Mouse (Mus musculus) intestine, embryonic 14.5 days (tissue): ENCODE results near the gene Kcnt1. TPM values are rescaled to one million over a fixed set of nuclear protein-coding genes. Genes with fewer than 3 reads are reported as not detected.

Experiments used
- ATAC-seq: fragments of 200-750 bp; cut with Nextera tagmentation; replicated peaks from 2 replicates; pipeline ENCODE4 v1.8.0; 2017; ENCODE audit warnings: low read depth, moderate number of reproducible peaks, moderate TSS enrichment, moderate library complexity; ENCODE audit not compliant: low FRiP score, low TSS enrichment
- DNase-seq: peaks from one replicate; pipeline ENCODE4 v3.0.0-alpha.2; 2018; ENCODE audit warnings: low spot score
- H3K27ac ChIP-seq: fragments of 300-500 bp; sonication (generic); 2 replicates; pipeline ENCODE4 v1.5.1; 2014; ENCODE audit warnings: low read depth, mild to moderate bottlenecking, control low read depth
- H3K27me3 ChIP-seq: fragments of 300-500 bp; sonication (generic); replicated peaks from 2 replicates; pipeline ENCODE4 v1.6.1; 2014; ENCODE audit warnings: low read length, control low read depth; ENCODE audit not compliant: control insufficient read depth, insufficient read depth
- H3K36me3 ChIP-seq: fragments of 300-500 bp; sonication (generic); 2 replicates; pipeline ENCODE4 v1.6.1; 2014; ENCODE audit warnings: low read length, control low read depth; ENCODE audit not compliant: control insufficient read depth, insufficient read depth
- H3K4me1 ChIP-seq: fragments of 300-500 bp; sonication (generic); replicated peaks from 2 replicates; pipeline ENCODE4 v1.6.1; 2014; ENCODE audit warnings: low read length, control low read depth, mixed read lengths; ENCODE audit not compliant: control insufficient read depth, insufficient read depth
- H3K4me2 ChIP-seq: fragments of 300-500 bp; sonication (generic); 2 replicates; pipeline ENCODE4 v1.6.1; 2014; ENCODE audit warnings: low read length
- H3K4me3 ChIP-seq: fragments of 300-500 bp; sonication (generic); 2 replicates; pipeline ENCODE4 v1.5.1; 2014; ENCODE audit warnings: low read depth, low read length, control low read depth, mixed read lengths
- H3K9ac ChIP-seq: fragments of 300-500 bp; sonication (generic); 2 replicates; pipeline ENCODE4 v1.6.1; 2014; ENCODE audit warnings: mild to moderate bottlenecking, low read length
- H3K9me3 ChIP-seq: fragments of 300-500 bp; sonication (generic); 2 replicates; pipeline ENCODE4 v1.6.1; 2016; ENCODE audit warnings: low read length, control low read depth; ENCODE audit not compliant: control insufficient read depth
- WGBS: fragments of 180-500 bp; shearing (Covaris S2); extraction: QIAGEN DNeasy Blood & Tissue Kit; methylation state at CpG from one replicate; pipeline ENCODE4 v1.1.7; 2014; 5-methylcytosine and 5-hydroxymethylcytosine counted together
- polyA plus RNA-seq: library from polyadenylated mRNA; unstranded; fragments of >200 nt; fragmentation: Nextera tagmentation; extraction: Ambion mirVana; gene quantifications from 2 replicates; pipeline ENCODE4 v1.2.1, GENCODE M21; 2014

Kcnt1 gene
- polyA plus RNA-seq, 1 experiment from 2014 or later = 0.34 TPM

- no peak for ATAC-seq
- 47% methylated on average over 5 of the region's 5 CpGs for WGBS
- Histone ChIP-seq H3K27ac (no peak overlapping the region), H3K9me3 (no peaks in the 10 kb centered on the region), H3K4me2 (peak overlapping the region; percentile 85), H3K4me1 (peaks cover 8% of the 10 kb centered on the region; the same call in 1 of the 2 replicates), H3K36me3 (no peaks in the 10 kb centered on the region), H3K27me3 (peaks cover 26% of the 10 kb centered on the region), H3K9ac (no peak overlapping the region), H3K4me3 (no peak overlapping the region)
- no peak for DNase-seq
These were observed 751 bp upstream of the Kcnt1 start for GRCm38 (mm10) chr2:25862696-25863270.

GRCm38 (mm10) chr2:25864230-25864629 is 696 bp downstream of the Kcnt1 start:
- ATAC-seq = no peak
- WGBS = 4% methylated on average over 18 of the region's 18 CpGs
- H3K9me3 ChIP-seq = no peaks in the 10 kb centered on the region

GRCm38 (mm10) chr2:25865412-25865811 is 1.9 kb downstream of the Kcnt1 start:
- no peak for DNase-seq
- no peak overlapping the region for H3K4me3 ChIP-seq
- peaks cover 8% of the 10 kb centered on the region; the same call in 1 of the 2 replicates for H3K4me1 ChIP-seq
- ATAC-seq = no peak
- H3K9ac ChIP-seq = no peak overlapping the region
- H3K27me3 ChIP-seq = peaks cover 26% of the 10 kb centered on the region
- H3K27ac ChIP-seq = no peak overlapping the region
- H3K9me3 ChIP-seq = no peaks in the 10 kb centered on the region
- 16% methylated on average over 4 of the region's 4 CpGs for WGBS
- no peaks in the 10 kb centered on the region for H3K36me3 ChIP-seq
- H3K4me2 ChIP-seq = no peak overlapping the region

More at GRCm38 (mm10) chr2:25864230-25864629, 696 bp downstream of the Kcnt1 start:
- Histone ChIP-seq H3K9ac (no peak overlapping the region), H3K36me3 (no peaks in the 10 kb centered on the region), H3K27me3 (peaks cover 26% of the 10 kb centered on the region), H3K4me3 (peak overlapping the region; percentile 37; the same call in 1 of the 2 replicates), H3K4me1 (peaks cover 8% of the 10 kb centered on the region; the same call in 1 of the 2 replicates), H3K4me2 (peak overlapping the region; percentile 85), H3K27ac (no peak overlapping the region)
- DNase-seq = peak; percentile 50

- Histone ChIP-seq H3K9ac (no peak overlapping the region), H3K27ac (no peak overlapping the region), H3K4me1 (peaks cover 8% of the 10 kb centered on the region; the same call in 1 of the 2 replicates), H3K9me3 (no peaks in the 10 kb centered on the region), H3K4me3 (no peak overlapping the region), H3K4me2 (no peak overlapping the region), H3K27me3 (peaks cover 26% of the 10 kb centered on the region), H3K36me3 (no peaks in the 10 kb centered on the region)
- no peak for DNase-seq
- 56% methylated on average over 5 of the region's 5 CpGs for WGBS
- no peak for ATAC-seq
These were observed 3.1 kb downstream of the Kcnt1 start for GRCm38 (mm10) chr2:25866656-25867055.

- Histone ChIP-seq H3K9me3 (peaks cover 4% of the 10 kb centered on the region; the same call in 1 of the 2 replicates), H3K27me3 (peaks cover 28% of the 10 kb centered on the region), H3K36me3 (no peaks in the 10 kb centered on the region), H3K4me2 (peak overlapping the region; percentile 60), H3K9ac (no peak overlapping the region), H3K4me1 (no peaks in the 10 kb centered on the region; the same call in 1 of the 2 replicates), H3K4me3 (peak overlapping the region; percentile 25), H3K27ac (no peak overlapping the region)
- 27% methylated on average over 7 of the region's 7 CpGs for WGBS
- DNase-seq = no peak
- ATAC-seq = no peak
These were observed 13.8 kb downstream of the Kcnt1 start for GRCm38 (mm10) chr2:25877250-25877735.

GRCm38 (mm10) chr2:25877736-25878268 is 14.3 kb downstream of the Kcnt1 start:
- no peaks in the 10 kb centered on the region for H3K36me3 ChIP-seq
- ATAC-seq (no peak), DNase-seq (no peak)
- H3K4me3 ChIP-seq = peak overlapping the region; percentile 25
- H3K27me3 ChIP-seq = peaks cover 28% of the 10 kb centered on the region
- 0 out of 2 replicates have a peak overlapping the region, but pooled peaks have one; percentile 27 for H3K9ac ChIP-seq
- H3K27ac ChIP-seq = no peak overlapping the region
- H3K9me3 ChIP-seq = peaks cover 4% of the 10 kb centered on the region; the same call in 1 of the 2 replicates
- H3K4me1 ChIP-seq = no peaks in the 10 kb centered on the region; the same call in 1 of the 2 replicates
- WGBS = 4% methylated on average over 47 of the region's 49 CpGs
- H3K4me2 ChIP-seq = peak overlapping the region; percentile 60

- 86% methylated on average over 2 of the region's 2 CpGs for WGBS
- Histone ChIP-seq H3K4me1 (no peaks in the 10 kb centered on the region; the same call in 1 of the 2 replicates), H3K9me3 (peaks cover 4% of the 10 kb centered on the region; the same call in 1 of the 2 replicates), H3K27me3 (peaks cover 28% of the 10 kb centered on the region), H3K9ac (no peak overlapping the region), H3K36me3 (no peaks in the 10 kb centered on the region), H3K4me2 (no peak overlapping the region), H3K4me3 (no peak overlapping the region), H3K27ac (no peak overlapping the region)
- ATAC-seq (no peak), DNase-seq (no peak)
These were observed 15.0 kb downstream of the Kcnt1 start for GRCm38 (mm10) chr2:25878516-25878915.

- ATAC-seq (no peak), DNase-seq (no peak)
- Histone ChIP-seq H3K36me3 (no peaks in the 10 kb centered on the region), H3K9ac (no peak overlapping the region), H3K4me1 (no peaks in the 10 kb centered on the region; the same call in 1 of the 2 replicates), H3K4me3 (no peak overlapping the region), H3K4me2 (no peak overlapping the region), H3K9me3 (peaks cover 4% of the 10 kb centered on the region; the same call in 1 of the 2 replicates), H3K27me3 (peaks cover 28% of the 10 kb centered on the region), H3K27ac (no peak overlapping the region)
- WGBS = 63% methylated on average over 4 of the region's 4 CpGs
These were observed 15.5 kb downstream of the Kcnt1 start for GRCm38 (mm10) chr2:25879061-25879460.
